Mouse (Mus musculus) adrenal gland, postnatal 36 days (tissue): ENCODE results near the gene Olfr128. TPM values are rescaled to one million over a fixed set of nuclear protein-coding genes. Genes with fewer than 3 reads are reported as not detected.
"Not testable (repeated sequence)": the region's sequence is repeated elsewhere in the genome, so short reads cannot be mapped to it uniquely, and the experiment has no call there.

Source experiments
- DNase-seq, 2 experiments: peaks; one replicate each; pipeline ENCODE4 v3.0.0; 2021; ENCODE audit warnings: mixed read lengths in 1 of 2
- long read RNA-seq, 2 experiments: library from polyadenylated mRNA; stranded (forward); transcript quantifications; one replicate each; pipeline ENCODE4 v2.0.0; 2021; ENCODE audit warnings: borderline sequencing depth in 2 of 2
- total RNA-seq, 2 experiments: library from RNA; stranded (reverse); gene quantifications; 2 replicates each; pipeline ENCODE4 v1.2.3; 2021

The Olfr128 gene
- total RNA-seq: not detected
- long read RNA-seq, experiment 1: 0 reads
- long read RNA-seq, experiment 2: 0 reads

- no peak for DNase-seq
Measured at GRCm38 (mm10) chr17:37920248-37920647, at the start of gene Olfr128. Gene Olfr128, plus strand, starts transcription at chr17:37920548.

DNA sequence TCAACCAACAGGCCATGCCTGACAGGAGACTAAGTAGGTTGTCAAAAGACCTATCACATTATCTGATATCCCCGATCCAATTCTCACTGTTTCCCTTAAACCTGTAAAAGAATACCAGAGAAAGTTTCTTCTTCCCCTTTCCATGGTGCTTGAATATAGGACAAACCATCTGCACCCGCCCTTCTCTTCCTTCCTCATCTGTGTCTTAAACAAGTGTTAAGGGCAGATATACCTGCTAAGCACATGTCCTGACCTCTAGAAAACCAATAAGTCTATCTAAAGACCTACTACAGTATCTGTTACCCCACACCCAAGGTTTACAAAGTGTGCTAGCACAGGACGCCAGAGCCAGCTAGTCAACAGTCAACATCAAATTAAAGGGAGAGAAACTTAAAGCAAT, 46.5 kb upstream of the Olfr128 start:
- DNase-seq: no peak

GRCm38 (mm10) chr17:37900137-37900536, 20.2 kb upstream of the Olfr128 start, which contains the start of gene Olfr127:
Gene Olfr127, plus strand, starts transcription at chr17:37900437.
- no peak for DNase-seq

DNA sequence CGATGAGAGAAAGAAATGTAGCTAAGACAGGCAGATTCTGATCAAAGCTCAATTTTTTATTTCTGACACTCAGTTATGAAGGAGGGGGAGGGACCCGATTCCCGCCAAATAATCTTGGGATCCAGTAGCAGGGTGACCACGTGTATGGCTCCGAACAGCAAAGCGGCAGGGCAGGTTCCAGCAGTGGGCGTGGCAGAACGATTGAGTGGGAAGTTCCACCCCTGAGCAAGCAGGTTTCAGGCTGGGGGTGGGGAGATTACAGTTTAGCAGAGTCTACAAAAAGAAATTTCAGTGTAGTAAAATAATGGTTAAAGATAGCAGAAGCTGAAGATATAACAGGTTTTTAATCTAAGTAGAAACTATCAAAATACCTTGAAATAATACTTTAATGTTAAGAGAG, 13.5 kb upstream of the Olfr128 start:
- DNase-seq: not testable (repeated sequence)

DNA sequence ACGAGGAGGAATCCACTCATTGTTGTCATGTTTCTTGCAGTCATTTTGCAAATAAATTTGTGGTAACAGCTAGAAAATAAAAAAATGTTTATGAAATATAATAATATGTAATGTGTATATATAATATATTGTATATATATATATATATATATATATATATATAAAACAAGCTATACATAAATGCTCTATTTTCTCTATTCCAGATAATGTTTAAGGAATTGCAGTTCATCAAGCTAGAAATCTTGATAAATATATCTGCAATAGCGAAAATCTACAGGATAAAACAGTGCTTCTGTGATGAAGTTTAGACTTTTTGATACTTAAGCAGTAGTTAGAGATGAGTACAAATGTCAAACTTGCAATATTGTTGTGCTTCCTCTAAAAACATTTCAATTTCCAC, 32.6 kb downstream of the Olfr128 start, which contains the start of gene Olfr761:
Gene Olfr761, minus strand, starts transcription at position 101 of the 400 bp plus-strand sequence.
- no peak for DNase-seq

GRCm38 (mm10) chr17:37973591-37973990, 53.2 kb downstream of the Olfr128 start:
- DNase-seq: no peak

Other genes with a start within 250 kb of the Olfr128 start
- gene Olfr119, start 224.0 kb upstream of the Olfr128 start, total RNA-seq: not detected
- not detected for gene Olfr120, start 198.7 kb upstream of the Olfr128 start, total RNA-seq
- not detected for gene Olfr121, start 171.7 kb upstream of the Olfr128 start, total RNA-seq
- gene Olfr122, start 151.9 kb upstream of the Olfr128 start, total RNA-seq: not detected
- gene Olfr123, start 127.0 kb upstream of the Olfr128 start, total RNA-seq: not detected
- gene Olfr124, start 120.7 kb upstream of the Olfr128 start, total RNA-seq: not detected
- not detected for gene Olfr125, start 87.6 kb upstream of the Olfr128 start, total RNA-seq
- gene Olfr126, start 73.1 kb upstream of the Olfr128 start, total RNA-seq: not detected
- gene Olfr127, start 20.1 kb upstream of the Olfr128 start, total RNA-seq: not detected
- gene Olfr761, start 32.5 kb downstream of the Olfr128 start, total RNA-seq: not detected
- gene Olfr129, start 139.5 kb downstream of the Olfr128 start, total RNA-seq: not detected
- not detected for gene Olfr130, start 143.4 kb downstream of the Olfr128 start, total RNA-seq
- not detected for gene Olfr131, start 168.1 kb downstream of the Olfr128 start, total RNA-seq
- not detected for gene Olfr132, start 214.0 kb downstream of the Olfr128 start, total RNA-seq
- gene Olfr133, start 224.7 kb downstream of the Olfr128 start, total RNA-seq: not detected